Mouse (Mus musculus) left cerebral cortex, adult 6 months (tissue): ENCODE data around the gene Setx. TPM values are rescaled to one million over a fixed set of nuclear protein-coding genes. Genes with fewer than 3 reads are reported as not detected.

ENCODE experiments used
- long read RNA-seq, 2 experiments: library from polyadenylated mRNA; unstranded; transcript quantifications; one replicate each; pipeline ENCODE4 v2.0.0; 2019 to 2020
- polyA plus RNA-seq: library from polyadenylated mRNA; unstranded; fragments of <200 nt; fragmentation: Nextera tagmentation; gene quantifications from 2 replicates; pipeline ENCODE4 v1.2.3, GENCODE M21; 2021

Setx gene
- polyA plus RNA-seq = 6.0 and 7.7 TPM in 2 replicates
- long read RNA-seq, experiment 1, partial matches to known transcripts = 25 of 31 reads
- long read RNA-seq, experiment 1, other reads (novel, unspliced or antisense) = 6 of 31 reads
- long read RNA-seq, experiment 2, partial matches to known transcripts = 12 of 18 reads
- long read RNA-seq, experiment 2, other reads (novel, unspliced or antisense) = 6 of 18 reads

GRCm38 (mm10) chr2:29123907-29124569 lies at the start of gene Setx:
TSS of gene Setx (plus strand) at chr2:29124181.

Other genes starting within 250 kb of the Setx start
- not detected in 2 replicates for gene Barhl1, start 207.5 kb upstream of the Setx start, polyA plus RNA-seq
- 0.18 and 0.35 TPM in 2 replicates for gene Cfap77, start 69.1 kb upstream of the Setx start, polyA plus RNA-seq
- 2.1 TPM in 2 replicates for gene Ttf1, start 63.9 kb upstream of the Setx start, polyA plus RNA-seq
- 13.2 and 30.6 TPM in 2 replicates for gene Ntng2, start 128.8 kb downstream of the Setx start, polyA plus RNA-seq
- gene Med27, start 222.6 kb downstream of the Setx start, polyA plus RNA-seq = 38.2 and 46.9 TPM in 2 replicates